Comparison of ENCODE assay signal across 24 mouse cellular contexts in the genomic region with DNA sequence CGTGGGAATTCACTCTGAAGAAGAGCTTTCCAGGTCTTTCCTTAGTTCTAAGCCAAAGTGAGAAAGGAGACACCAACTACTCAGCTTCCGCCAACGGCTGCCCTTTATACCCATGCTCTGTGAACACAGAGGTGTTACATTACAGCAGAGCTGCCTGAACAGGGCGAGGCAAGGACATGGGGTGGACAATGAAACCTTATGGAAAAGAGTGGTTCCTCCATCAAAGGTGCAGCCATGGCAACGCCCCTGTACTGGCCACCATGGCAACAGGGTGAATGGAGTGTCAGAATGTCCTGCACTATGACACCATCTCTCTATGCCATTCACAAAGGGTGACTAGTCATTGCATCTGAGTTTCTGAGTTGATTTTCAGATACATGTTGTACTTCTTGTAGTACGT.
DNase-seq lines count a peak whose midpoint lies in the region; ATAC-seq and TF ChIP-seq lines count a peak whose summit lies in the region.
"Had no signal": no experiment of that assay in that cellular context is flagged by ENCODE, and none has a peak within 500 bp of the region (broad histone marks: within the 10 kb centered on the region; RNA-seq: fewer than 3 reads in every experiment).

No protein-coding gene starts in this region.

- no peaks in the 10 kb centered on the region for H3K36me3 ChIP-seq in kidney, postnatal 0 days (ENCODE audit: insufficient read depth, low read length)
- no peaks in the 10 kb centered on the region for H3K36me3 ChIP-seq in testis, adult 2 months (ENCODE audit: control insufficient read depth, insufficient read depth, low read length)
- H3K36me3 ChIP-seq: embryonic facial prominence, embryonic 13.5 days; liver, embryonic 13.5 days; neural tube, embryonic 13.5 days had no signal

- TF ChIP-seq CTCF in kidney, postnatal 0 days (IDR thresholded peaks at IDR 0.05; ENCODE audit: low read depth) = no peak
- TF ChIP-seq CTCF in testis, adult 2 months (IDR thresholded peaks at IDR 0.05; ENCODE audit: control insufficient read depth, insufficient read depth, insufficient replicate concordance, low read depth, low read length) = no peak

- peak; percentile 45 for DNase-seq in embryo, embryonic 10 days (ENCODE audit: low spot score)
- DNase-seq in embryo, embryonic 9.5 days (ENCODE audit: extremely low spot score) = no peak
- peak; percentile 15 for DNase-seq in kidney, postnatal 0 days (ENCODE audit: low spot score)
- no peak for DNase-seq in kidney, adult 9 months
- no peak for DNase-seq in testis, postnatal 14 days (ENCODE audit: low spot score)
- no peak for DNase-seq in urinary bladder, postnatal 25 days (ENCODE audit: low spot score)
- no peak for DNase-seq in gastrocnemius, postnatal 10 days
- DNase-seq: adrenal gland, postnatal 14 days; cerebellum, adult 2 months; cerebellum, postnatal 36 days; forebrain, postnatal 0 days; gastrocnemius, postnatal 25 days; layer of hippocampus, adult 9-11 months; liver, embryonic 13.5 days; midbrain, embryonic 14.5 days; right cerebral cortex, postnatal 4 days; thymus, adult 2 months; thymus, postnatal 4 days had no signal

- H3K27me3 ChIP-seq in kidney, postnatal 0 days (ENCODE audit: insufficient read depth, low read length) = no peaks in the 10 kb centered on the region
- no peaks in the 10 kb centered on the region for H3K27me3 ChIP-seq in testis, adult 2 months (ENCODE audit: control insufficient read depth, insufficient read depth, low read length)
- H3K27me3 ChIP-seq: embryonic facial prominence, embryonic 13.5 days; liver, embryonic 13.5 days; neural tube, embryonic 13.5 days had no signal

- no peak overlapping the region for H3K27ac ChIP-seq in kidney, postnatal 0 days
- no peak overlapping the region for H3K27ac ChIP-seq in testis, adult 2 months (ENCODE audit: control insufficient read depth, insufficient read depth, low read depth, low read length)
- H3K27ac ChIP-seq: embryonic facial prominence, embryonic 13.5 days; hindbrain, postnatal 0 days; liver, embryonic 13.5 days; neural tube, embryonic 13.5 days had no signal

- H3K9ac ChIP-seq in kidney, postnatal 0 days (ENCODE audit: low read depth, low read length) = no peak overlapping the region
- H3K9ac ChIP-seq: embryonic facial prominence, embryonic 13.5 days; forebrain, postnatal 0 days; liver, embryonic 13.5 days; neural tube, embryonic 13.5 days had no signal

- no peak for ATAC-seq in kidney, postnatal 0 days (replicated peaks; ENCODE audit: low FRiP score, low read depth)
- ATAC-seq: forebrain, postnatal 0 days; hindbrain, postnatal 0 days; intestine, embryonic 16.5 days had no signal

- peak; percentile 24; the same call in 1 of the 2 replicates for TF ChIP-seq POLR2A in testis, adult 2 months (IDR thresholded peaks at IDR 0.05; ENCODE audit: control insufficient read depth, low read depth, low read length)

- H3K4me2 ChIP-seq in kidney, postnatal 0 days (ENCODE audit: low read length) = no peak overlapping the region
- H3K4me2 ChIP-seq: embryonic facial prominence, embryonic 13.5 days; liver, embryonic 13.5 days; neural tube, embryonic 13.5 days had no signal

- WGBS in kidney, postnatal 0 days = 48% methylated on average over 6 of the region's 6 CpGs

- H3K4me1 ChIP-seq in kidney, postnatal 0 days (replicated peaks; ENCODE audit: insufficient read depth, low read length) = no peaks in the 10 kb centered on the region
- peaks cover 4% of the 10 kb centered on the region for H3K4me1 ChIP-seq in testis, adult 2 months (ENCODE audit: control insufficient read depth, insufficient read depth, low read length)
- H3K4me1 ChIP-seq: embryonic facial prominence, embryonic 13.5 days; liver, embryonic 13.5 days; neural tube, embryonic 13.5 days had no signal

- H3K4me3 ChIP-seq in kidney, postnatal 0 days (replicated peaks; ENCODE audit: low read depth, low read length) = no peak overlapping the region
- H3K4me3 ChIP-seq in testis, adult 2 months (ENCODE audit: control insufficient read depth, low read depth, low read length) = peak overlapping the region; percentile 38
- H3K4me3 ChIP-seq: embryonic facial prominence, embryonic 13.5 days; liver, embryonic 13.5 days; myocyte; neural tube, embryonic 13.5 days had no signal

- H3K9me3 ChIP-seq in kidney, postnatal 0 days (replicated peaks; ENCODE audit: low read length) = no peaks in the 10 kb centered on the region
- H3K9me3 ChIP-seq: embryonic facial prominence, embryonic 13.5 days; liver, embryonic 13.5 days; neural tube, embryonic 13.5 days had no signal

Comparison
In these comparisons a context has a peak if more than half of its experiments do, and no peak if none do; other contexts are left out.
1. DNase-seq: peak in embryo, embryonic 10 days (single experiment) and kidney, postnatal 0 days (single experiment); none in embryo, embryonic 9.5 days (single experiment), kidney, adult 9 months (single experiment), testis, postnatal 14 days (single experiment), urinary bladder, postnatal 25 days (single experiment) and gastrocnemius, postnatal 10 days (single experiment).